Mouse (Mus musculus): ENCODE results near the gene Sdhd. TPM values are rescaled to one million over a fixed set of nuclear protein-coding genes. Genes with fewer than 3 reads are reported as not detected.
A peak's percentile ranks its signal among the peaks of the same experiment; 100 is the strongest.

The Sdhd gene
- total and polyA plus RNA-seq, 2 experiments from 2014 or later = 992 to 1,240 TPM

DNA sequence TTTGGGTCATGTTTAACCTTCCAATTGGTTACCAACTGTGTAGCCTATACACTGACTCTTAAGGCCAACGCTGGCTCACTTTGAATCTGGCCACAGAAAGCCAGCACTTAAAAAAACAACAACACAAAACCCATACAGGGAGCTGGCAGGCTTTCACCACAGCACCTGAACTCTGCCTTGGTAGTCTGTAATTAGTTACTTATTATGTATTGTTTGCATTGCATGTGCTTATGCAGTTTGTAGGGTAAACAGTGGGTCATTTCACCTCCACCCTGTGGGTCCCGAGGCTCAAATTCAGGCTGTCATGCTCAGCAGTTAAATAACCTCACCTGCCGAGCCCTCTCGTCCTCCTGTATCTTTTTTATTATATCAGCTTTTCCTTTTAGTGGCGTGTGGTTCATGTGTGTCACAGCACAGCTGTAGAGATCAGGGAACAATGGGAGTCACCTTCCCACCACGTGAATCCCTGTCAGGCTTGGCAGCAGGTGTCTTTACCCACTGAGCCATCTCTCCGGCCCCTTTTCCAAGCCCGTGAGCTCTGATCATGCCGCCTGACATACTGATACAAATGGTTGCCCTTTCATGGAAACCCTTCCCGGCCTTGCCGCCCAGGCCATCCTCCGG, 8.7 kb downstream of the Sdhd start:
- WGBS = 66% methylated on average over 12 of the region's 12 CpGs
- DNase-seq (ENCODE audit: low spot score) (no peak), ATAC-seq (ENCODE audit: insufficient read depth, low read depth) (no peak)
- H3K9ac ChIP-seq (replicated peaks; ENCODE audit: low read depth, low read length) = no peak overlapping the region
- H3K27ac ChIP-seq (ENCODE audit: low read depth) = no peak overlapping the region
- no peak for TF ChIP-seq EP300 (IDR thresholded peaks at IDR 0.05; ENCODE audit: low read depth)
- TF ChIP-seq CTCF (IDR thresholded peaks at IDR 0.05; ENCODE audit: low read depth) = no peak
- no peak overlapping the region for H3K4me3 ChIP-seq (ENCODE audit: low read depth, low read length)
- no peaks in the 10 kb centered on the region for H3K27me3 ChIP-seq (ENCODE audit: control insufficient read depth, insufficient read depth, low read length)
- H3K9me3 ChIP-seq (replicated peaks; ENCODE audit: control insufficient read depth, low read length) = no peaks in the 10 kb centered on the region
- H3K4me2 ChIP-seq (ENCODE audit: low read depth, low read length) = no peak overlapping the region
- no peaks in the 10 kb centered on the region for H3K4me1 ChIP-seq (ENCODE audit: control insufficient read depth, insufficient read depth)
- peaks cover 50% of the 10 kb centered on the region for H3K36me3 ChIP-seq (replicated peaks; ENCODE audit: control insufficient read depth, insufficient read depth, low read length)

DNA sequence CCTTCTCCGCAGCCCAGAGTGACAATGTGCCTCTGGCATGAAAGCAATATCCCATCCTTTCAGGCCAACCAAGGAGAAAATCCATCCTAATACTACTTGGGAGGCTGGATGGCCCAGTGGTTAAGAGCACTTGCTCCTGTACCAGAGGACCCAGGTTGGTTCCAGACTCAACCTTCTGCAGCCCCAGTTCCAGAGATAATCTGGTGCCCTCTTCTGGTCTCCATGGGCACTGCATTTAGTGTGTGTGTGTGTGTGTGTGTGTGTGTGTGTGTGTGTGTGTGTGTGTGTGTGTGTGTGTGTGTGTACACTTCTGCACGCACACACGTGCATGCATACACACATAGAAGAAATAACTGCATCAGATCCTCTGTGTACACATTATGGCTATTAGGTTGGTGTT, 10.1 kb downstream of the Sdhd start:
- Histone ChIP-seq H3K4me1 (ENCODE audit: control insufficient read depth, insufficient read depth) (no peaks in the 10 kb centered on the region), H3K4me2 (ENCODE audit: low read depth, low read length) (no peak overlapping the region), H3K27ac (ENCODE audit: low read depth) (no peak overlapping the region), H3K4me3 (ENCODE audit: low read depth, low read length) (no peak overlapping the region), H3K9ac (replicated peaks; ENCODE audit: low read depth, low read length) (no peak overlapping the region), H3K27me3 (ENCODE audit: control insufficient read depth, insufficient read depth, low read length) (no peaks in the 10 kb centered on the region), H3K9me3 (replicated peaks; ENCODE audit: control insufficient read depth, low read length) (no peaks in the 10 kb centered on the region), H3K36me3 (replicated peaks; ENCODE audit: control insufficient read depth, insufficient read depth, low read length) (peaks cover 36% of the 10 kb centered on the region)
- ATAC-seq (ENCODE audit: insufficient read depth, low read depth) (no peak), DNase-seq (ENCODE audit: low spot score) (no peak)
- TF ChIP-seq CTCF (IDR thresholded peaks at IDR 0.05; ENCODE audit: low read depth) (peak; percentile 54), EP300 (IDR thresholded peaks at IDR 0.05; ENCODE audit: low read depth) (no peak)
- 91% methylated on average over 3 of the region's 3 CpGs for WGBS

DNA sequence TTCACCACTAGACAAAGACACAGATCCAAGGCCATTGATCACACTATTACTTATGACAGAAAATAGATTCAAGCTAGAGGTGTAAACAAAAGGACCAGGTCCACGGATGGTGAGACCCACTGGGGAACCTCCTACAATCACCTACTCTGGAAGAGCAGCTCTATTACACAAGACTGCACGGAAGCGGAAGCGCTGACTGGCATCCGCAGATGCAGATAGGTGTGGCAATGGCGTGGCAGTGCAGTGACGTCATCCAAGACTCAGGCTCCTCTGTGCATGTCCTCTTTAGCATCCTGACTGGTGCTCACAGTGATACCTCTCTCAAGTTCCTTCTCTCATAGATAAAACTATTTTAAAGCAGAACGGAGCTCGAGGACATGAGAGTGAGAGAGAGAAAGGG, 10.7 kb downstream of the Sdhd start:
- whole genome bisulfite sequencing = 85% methylated on average over 9 of the region's 9 CpGs
- Histone ChIP-seq H3K4me1 (ENCODE audit: control insufficient read depth, insufficient read depth) (no peaks in the 10 kb centered on the region), H3K9me3 (replicated peaks; ENCODE audit: control insufficient read depth, low read length) (no peaks in the 10 kb centered on the region), H3K4me3 (ENCODE audit: low read depth, low read length) (no peak overlapping the region), H3K27me3 (ENCODE audit: control insufficient read depth, insufficient read depth, low read length) (no peaks in the 10 kb centered on the region), H3K9ac (replicated peaks; ENCODE audit: low read depth, low read length) (no peak overlapping the region), H3K27ac (ENCODE audit: low read depth) (no peak overlapping the region), H3K4me2 (ENCODE audit: low read depth, low read length) (no peak overlapping the region), H3K36me3 (replicated peaks; ENCODE audit: control insufficient read depth, insufficient read depth, low read length) (peaks cover 31% of the 10 kb centered on the region)
- ATAC-seq (ENCODE audit: insufficient read depth, low read depth) (no peak), DNase-seq (ENCODE audit: low spot score) (no peak)
- TF ChIP-seq CTCF (IDR thresholded peaks at IDR 0.05; ENCODE audit: low read depth) (no peak), EP300 (IDR thresholded peaks at IDR 0.05; ENCODE audit: low read depth) (no peak)

DNA sequence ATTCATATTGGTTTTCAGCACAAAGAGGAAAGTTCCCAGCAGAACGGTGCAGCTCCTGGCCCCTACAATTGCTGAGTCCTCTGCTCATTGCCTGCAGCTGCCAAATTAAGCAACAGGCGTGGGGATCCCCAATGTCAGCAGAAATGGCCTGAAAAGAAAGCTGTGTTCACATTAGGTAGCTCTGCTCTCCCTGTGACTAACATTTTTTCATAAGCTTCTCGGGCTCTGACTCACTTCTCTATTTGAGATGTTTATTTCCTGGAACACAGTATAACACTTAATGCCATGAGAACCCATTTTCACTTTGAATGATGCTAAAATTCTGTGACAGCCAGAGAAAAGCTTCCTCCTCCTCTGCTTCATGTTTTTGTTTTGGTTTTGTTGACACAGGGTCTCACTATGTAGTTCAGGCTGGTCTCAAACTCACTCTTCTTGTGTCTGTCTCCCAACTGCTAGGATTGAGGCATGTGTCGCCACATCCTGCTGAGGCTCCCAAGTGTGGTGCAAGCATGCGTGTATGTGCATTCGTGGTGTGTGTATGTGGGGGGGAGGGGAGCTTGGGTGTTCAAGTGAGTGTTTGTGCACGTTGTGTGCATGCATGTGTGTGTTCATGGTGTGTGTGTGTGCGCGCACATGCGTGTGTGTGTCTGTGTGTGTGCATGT, 12.6 kb downstream of the Sdhd start:
- Histone ChIP-seq H3K9ac (replicated peaks; ENCODE audit: low read depth, low read length) (no peak overlapping the region), H3K4me1 (ENCODE audit: control insufficient read depth, insufficient read depth) (no peaks in the 10 kb centered on the region), H3K27ac (ENCODE audit: low read depth) (no peak overlapping the region), H3K4me3 (ENCODE audit: low read depth, low read length) (no peak overlapping the region), H3K27me3 (ENCODE audit: control insufficient read depth, insufficient read depth, low read length) (no peaks in the 10 kb centered on the region), H3K4me2 (ENCODE audit: low read depth, low read length) (no peak overlapping the region), H3K36me3 (replicated peaks; ENCODE audit: control insufficient read depth, insufficient read depth, low read length) (peaks cover 12% of the 10 kb centered on the region), H3K9me3 (replicated peaks; ENCODE audit: control insufficient read depth, low read length) (no peaks in the 10 kb centered on the region)
- 68% methylated on average over 10 of the region's 10 CpGs for WGBS
- TF ChIP-seq EP300 (IDR thresholded peaks at IDR 0.05; ENCODE audit: low read depth) = no peak
- no peak for TF ChIP-seq CTCF (IDR thresholded peaks at IDR 0.05; ENCODE audit: low read depth)
- ATAC-seq (ENCODE audit: insufficient read depth, low read depth) (no peak), DNase-seq (ENCODE audit: low spot score) (no peak)

DNA sequence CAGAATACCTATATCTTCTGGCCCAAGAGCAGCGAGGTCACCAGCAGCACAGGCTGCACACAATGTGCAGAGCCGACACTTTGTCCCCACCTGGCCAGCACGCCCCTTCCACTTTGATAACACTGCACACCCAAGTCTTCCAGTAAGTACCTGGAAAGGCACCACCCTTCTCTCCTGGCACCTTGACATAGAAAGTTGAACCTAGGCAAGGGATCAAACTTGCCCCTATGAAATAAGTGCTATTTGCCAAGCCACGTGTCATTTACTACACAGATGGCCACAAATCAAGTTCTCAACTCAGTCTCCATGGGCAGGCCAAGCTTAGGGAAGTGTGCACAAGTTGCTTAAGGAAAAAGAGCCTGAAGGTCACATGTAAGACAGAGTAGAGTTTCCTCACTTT, 16.7 kb downstream of the Sdhd start:
- no peak overlapping the region for H3K4me2 ChIP-seq (ENCODE audit: low read depth, low read length)
- no peaks in the 10 kb centered on the region for H3K4me1 ChIP-seq (ENCODE audit: control insufficient read depth, insufficient read depth)
- no peak for TF ChIP-seq EP300 (IDR thresholded peaks at IDR 0.05; ENCODE audit: low read depth)
- TF ChIP-seq CTCF (IDR thresholded peaks at IDR 0.05; ENCODE audit: low read depth) = no peak
- H3K9ac ChIP-seq (replicated peaks; ENCODE audit: low read depth, low read length) = no peak overlapping the region
- no peaks in the 10 kb centered on the region for H3K9me3 ChIP-seq (replicated peaks; ENCODE audit: control insufficient read depth, low read length)
- no peaks in the 10 kb centered on the region for H3K36me3 ChIP-seq (replicated peaks; ENCODE audit: control insufficient read depth, insufficient read depth, low read length)
- no peak overlapping the region for H3K4me3 ChIP-seq (ENCODE audit: low read depth, low read length)
- H3K27me3 ChIP-seq (ENCODE audit: control insufficient read depth, insufficient read depth, low read length) = no peaks in the 10 kb centered on the region
- no peak overlapping the region for H3K27ac ChIP-seq (ENCODE audit: low read depth)
- WGBS = 67% methylated on average over 4 of the region's 4 CpGs
- ATAC-seq (ENCODE audit: insufficient read depth, low read depth) (no peak), DNase-seq (ENCODE audit: low spot score) (no peak)
